Mouse (Mus musculus) v-Abl transformed pro-B cells (cell line): ENCODE measurements around the gene Ms4a6c.
"Not testable (repeated sequence)": the region's sequence is repeated elsewhere in the genome, so short reads cannot be mapped to it uniquely, and the experiment has no call there.

Experiments used
- in situ Hi-C, 2 experiments: fragments of 400-800 bp; cut with MboI; formaldehyde crosslinking; loops; one replicate each; pipeline ENCODE4 v1.15.1; 2025; ENCODE audit not compliant: unreplicated experiment in 2 of 2

Ms4a6c gene

DNA sequence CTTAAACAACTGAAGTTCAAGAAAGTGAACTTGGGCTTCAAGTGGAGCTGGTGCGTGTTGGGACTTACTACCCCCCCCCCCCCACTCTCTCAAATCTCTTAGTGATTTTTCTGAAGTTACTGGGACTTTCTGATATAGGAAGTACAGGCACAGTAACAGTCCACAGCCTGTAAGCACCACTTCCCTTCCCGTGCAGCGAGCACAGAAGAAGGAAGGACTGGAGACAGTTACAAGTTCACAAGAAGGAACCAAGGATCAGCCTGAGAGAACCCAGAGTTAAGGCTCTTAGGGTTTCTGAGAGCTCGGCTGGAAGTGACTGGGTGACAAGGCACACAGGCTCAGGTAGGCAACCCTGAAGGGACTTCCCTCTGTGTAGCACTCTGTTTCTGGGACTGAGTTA, at the start of gene Ms4a6c:
Gene Ms4a6c (plus strand): TSS at position 152 of the 400 bp plus-strand sequence.
- in situ Hi-C loops, result not testable (repeated sequence)

DNA sequence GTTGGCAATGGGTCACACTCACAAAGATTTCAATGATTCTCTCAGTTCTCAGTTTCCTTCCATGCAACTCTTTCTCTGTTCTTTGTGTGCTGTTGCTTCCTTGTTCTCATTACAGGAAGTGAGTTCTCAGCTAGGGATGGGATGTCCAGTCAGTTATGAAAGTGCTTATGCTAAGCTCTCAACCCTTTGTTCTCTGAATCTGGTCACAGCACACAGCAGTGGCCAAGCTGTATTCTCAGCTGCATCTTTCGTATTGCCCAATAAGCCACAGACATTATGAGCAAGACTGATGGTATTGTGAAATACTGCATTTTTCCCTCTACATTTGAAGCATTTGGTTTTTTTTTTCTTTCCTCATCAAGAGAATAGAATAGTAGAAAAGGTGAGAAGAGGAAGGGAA, 38.0 kb upstream of the Ms4a6c start:
- in situ Hi-C loops, result not testable (repeated sequence)

DNA sequence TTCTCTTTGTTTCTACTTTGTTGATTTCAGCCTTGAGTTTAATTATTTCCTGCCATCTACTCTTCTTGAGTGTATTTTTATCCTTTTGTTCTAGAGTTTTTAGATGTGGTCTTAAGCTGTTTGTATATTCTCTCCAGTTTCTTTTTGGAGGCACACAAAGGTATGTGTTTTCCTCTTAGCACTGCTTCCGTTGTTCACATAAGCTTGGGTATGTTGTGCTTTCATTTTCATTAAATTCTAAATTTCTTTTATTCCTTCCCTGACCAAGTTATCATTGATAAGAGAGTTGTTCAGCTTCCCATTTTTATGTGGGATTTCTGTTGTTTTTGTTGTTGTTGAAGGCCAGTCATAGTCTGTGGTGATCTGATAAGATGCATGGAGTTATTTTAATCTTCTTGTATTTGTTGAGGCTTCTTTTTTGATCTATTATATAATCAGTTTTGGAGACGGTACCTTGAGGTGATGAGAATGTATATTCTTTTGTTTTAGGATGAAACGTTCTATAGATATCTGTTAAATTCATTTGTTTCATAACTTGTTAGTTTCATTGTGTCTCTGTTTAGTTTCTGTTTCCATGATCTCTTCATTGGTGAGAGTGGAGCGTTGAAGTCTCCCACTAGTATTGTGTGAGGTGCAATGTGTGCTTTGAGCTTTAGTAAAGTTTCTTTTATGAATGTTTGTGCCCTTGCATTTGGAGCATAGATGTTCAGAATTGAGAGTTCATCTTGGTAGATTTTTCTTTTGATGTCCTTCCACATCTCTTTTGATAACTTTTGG, 33.9 kb upstream of the Ms4a6c start:
- in situ Hi-C loops, result no loop called here

DNA sequence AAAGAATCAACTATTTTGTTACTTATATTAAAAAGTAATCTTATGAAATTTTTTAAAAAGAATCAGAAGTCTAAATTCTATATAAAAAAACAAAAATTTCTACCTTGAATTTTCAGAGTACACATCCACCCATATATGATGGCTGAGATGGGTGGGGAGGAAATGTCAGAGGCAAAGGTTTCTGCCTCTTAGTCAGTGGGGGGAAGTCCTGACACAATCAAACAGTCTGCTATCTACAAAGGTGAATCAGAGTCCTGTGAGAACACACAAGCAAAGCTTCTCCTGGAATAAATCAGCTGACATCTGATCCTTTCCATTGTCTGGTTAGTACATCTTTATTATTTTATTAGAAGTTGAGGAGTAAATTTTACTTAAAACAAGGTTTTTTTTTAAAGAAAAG, 25.8 kb upstream of the Ms4a6c start, which contains the start of gene Ms4a4b:
Gene Ms4a4b (plus strand): TSS at position 216 of the 400 bp plus-strand sequence.
- in situ Hi-C loops, result no loop called here

DNA sequence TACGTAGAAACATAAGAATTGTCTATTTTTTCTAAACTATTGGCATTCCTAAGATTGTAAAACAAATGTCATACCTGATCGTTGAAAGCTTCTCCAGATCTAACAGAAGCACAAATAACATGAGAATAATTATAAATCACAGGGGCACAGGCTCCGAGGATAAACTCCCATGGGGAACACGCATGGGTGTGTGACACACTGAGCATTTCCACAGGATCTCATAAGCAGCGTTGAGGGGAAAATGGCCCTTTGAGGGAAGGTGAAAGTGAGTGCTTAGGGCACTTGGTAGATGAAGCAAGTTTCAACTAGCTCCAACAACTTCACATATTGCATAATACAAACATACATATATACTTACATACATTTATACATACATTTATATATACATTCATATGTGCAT, 25.2 kb upstream of the Ms4a6c start:
- in situ Hi-C loops, result no loop called here

DNA sequence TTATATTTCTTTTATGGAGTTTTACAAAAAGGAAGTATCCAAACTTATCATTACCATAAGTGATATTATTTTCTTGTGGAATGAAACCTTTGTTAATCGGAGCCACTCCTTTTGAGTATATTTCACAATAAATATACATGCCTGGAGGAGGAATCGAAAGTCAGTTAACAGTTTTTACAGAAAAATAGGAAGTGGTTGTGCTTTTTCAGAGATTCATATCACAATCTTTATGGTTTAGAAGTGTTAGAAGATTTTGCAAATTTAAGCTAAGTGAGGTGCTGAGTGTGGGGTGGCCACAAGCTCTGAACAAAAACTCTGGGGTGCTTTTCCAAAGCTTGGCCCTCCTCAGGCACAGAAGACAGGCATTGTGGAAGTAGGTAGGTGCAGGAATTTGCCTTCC, 21.9 kb upstream of the Ms4a6c start:
- in situ Hi-C loops, result no loop called here

DNA sequence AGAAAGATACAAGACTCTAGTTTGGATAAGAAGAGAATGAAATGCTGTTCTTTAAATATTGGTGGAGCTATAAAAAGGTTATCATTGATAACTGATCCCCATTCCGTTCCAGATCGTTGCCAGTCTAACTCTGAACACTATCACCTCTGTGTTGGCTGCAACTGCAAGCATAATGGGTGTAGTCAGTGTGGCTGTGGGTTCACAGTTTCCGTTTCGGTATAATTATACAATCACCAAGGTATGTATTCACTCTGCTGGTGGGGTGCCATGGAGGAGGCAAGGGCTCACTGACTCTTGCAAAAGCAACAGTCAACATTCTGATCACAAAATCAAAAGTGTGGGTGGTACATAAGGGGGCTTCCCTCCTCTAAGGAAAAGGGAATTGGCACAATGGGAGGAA, 10.1 kb upstream of the Ms4a6c start:
- in situ Hi-C loops, result not testable (repeated sequence)

DNA sequence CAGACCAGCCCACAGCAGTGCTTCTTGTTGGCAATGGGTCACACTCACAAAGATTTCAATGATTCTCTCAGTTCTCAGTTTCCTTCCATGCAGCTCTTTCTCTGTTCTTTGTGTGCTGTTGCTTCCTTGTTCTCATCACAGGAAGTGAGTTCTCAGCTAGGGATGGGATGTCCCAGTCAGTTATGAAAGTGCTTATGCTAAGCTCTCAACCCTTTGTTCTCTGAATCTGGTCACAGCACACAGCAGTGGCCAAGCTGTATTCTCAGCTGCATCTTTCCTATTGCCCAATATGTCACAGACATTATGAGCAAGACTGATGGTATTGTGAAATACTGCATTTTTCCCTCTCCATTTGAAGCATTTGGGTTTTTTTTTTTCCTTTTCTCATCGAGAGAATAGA, 4.4 kb upstream of the Ms4a6c start:
- in situ Hi-C loops, result not testable (repeated sequence)

DNA sequence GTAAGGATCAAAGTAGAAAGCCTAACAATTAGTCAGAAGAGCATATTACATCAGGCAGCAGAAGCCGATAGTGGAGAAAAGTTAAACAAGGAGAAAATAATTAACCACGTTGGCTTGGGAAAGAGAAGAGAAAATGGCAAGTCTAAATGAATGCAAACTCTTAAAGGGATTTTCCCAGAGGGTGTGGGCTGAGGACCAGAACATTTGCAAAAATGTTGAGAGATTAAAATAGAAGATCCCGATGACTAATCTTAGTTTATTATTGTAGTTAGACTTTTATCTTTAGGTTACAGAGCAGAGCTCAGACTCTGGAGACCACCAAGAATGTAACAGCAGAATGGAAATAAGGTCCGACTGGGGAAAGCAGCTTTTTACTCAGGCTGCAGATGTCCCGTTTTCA, 2.7 kb upstream of the Ms4a6c start:
- in situ Hi-C loops, result no loop called here

DNA sequence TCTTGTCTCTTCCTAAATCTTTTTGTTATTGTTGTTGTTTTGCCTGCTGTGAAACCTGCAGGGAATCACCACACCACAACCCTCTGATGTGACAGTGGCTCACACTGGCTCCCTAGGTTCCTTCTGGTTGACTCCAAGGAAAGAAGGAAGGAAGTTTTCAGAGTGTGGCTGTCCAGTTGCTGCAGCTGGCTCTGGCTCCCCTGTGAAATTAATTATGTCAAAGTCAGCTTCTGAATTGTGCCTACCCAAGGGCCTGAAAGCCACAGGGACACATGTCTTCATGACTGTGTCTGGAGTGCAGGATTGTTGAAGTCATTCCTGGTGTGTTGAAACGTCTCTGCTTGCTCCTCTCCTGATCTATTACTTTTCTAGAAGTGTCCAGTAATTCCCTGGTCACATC, 805 bp upstream of the Ms4a6c start:
- in situ Hi-C loops, result not testable (repeated sequence)

DNA sequence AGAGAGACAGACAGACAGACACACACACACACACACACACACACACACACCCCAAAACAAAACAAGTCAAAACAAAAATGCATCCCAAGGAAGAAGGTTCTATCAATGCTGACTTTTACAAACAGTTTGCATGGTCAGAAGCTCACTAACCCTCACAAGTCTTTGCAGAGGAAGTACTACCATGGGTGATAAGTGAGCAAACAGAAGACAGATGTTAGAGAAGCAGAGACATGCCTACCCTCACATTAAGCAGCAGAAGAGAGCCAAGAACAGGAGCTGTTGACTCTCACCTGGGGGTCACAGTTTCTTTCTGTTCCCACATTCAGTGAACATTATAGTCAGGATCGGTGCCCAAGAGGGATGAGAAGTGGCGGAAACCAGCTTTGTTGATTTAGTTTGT, 10.5 kb downstream of the Ms4a6c start:
- in situ Hi-C loops, result no loop called here

DNA sequence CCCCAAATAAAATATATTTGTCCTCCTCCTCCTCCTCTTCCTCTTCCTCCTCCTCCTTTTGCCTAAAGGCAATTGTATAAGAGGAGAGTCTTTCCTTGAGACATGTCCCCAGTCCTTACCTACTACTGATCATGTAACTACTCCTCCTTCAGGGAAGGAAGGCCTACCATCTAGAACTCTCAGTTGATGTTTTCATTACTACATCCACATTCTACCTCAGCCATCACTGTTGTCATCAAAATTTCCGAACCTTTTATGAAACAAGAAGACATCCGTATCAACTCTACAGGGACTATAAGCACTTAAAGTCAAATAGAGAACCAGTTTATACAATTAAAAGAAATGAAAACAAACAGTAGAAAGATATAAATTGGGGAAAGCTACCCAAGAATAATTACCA, 13.5 kb downstream of the Ms4a6c start:
- in situ Hi-C loops, result no loop called here

DNA sequence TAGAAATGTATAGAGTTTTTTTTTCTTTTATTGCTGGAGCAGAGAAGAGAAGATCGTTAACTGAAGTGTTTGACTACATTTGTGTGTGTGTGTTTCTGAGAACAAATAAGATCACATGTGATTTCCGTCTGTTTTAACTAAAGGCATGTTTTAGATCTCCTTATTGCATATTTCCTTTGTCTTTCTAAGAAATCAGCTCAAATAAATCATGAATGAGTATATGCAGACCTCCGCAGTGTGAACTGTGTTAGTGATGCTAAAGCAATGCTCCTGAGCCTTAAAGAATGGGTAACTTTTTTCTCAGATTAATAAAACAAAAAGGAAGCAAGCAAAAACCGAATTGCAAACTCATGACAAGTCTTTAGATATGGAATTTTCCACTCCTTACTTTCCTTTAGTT, 14.8 kb downstream of the Ms4a6c start:
- in situ Hi-C loops, result no loop called here

DNA sequence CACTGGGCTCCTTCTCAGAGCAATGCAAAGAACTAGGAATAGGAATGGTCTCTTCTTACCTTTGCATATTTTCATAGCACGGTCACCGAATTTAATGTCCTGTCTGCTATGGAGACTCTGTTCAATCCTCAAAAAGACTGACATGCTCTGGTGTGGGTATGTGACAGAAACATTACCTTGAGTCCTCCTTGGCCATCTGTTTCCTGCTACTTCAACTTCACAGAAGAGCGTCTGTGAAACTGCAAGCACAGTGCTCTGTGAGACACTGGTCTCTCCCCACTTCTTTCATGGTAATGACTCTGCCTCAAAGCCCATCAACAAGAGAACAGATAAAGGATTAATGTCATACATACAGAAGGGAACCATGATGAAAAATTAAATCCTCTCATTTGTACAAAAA, 15.2 kb downstream of the Ms4a6c start:
- in situ Hi-C loops, result no loop called here

DNA sequence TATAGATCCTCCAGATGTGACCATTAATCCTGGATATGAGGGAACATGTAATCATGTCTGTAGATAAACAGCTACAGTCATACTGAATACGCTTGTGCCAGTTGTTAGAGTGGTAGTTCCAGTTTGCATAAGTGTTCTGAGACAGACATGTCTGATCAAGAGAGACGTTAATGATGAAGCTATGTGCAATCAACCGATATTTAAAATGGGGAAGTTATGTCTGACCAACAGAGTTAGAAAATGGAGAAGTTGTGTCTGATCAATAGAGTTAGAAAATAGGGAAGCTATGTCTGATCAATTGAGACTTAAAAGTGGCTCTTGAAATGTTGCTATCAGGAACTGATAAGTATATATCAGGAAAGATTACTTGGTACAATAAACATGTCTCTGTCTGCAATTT, 16.1 kb downstream of the Ms4a6c start:
- in situ Hi-C loops, result no loop called here

DNA sequence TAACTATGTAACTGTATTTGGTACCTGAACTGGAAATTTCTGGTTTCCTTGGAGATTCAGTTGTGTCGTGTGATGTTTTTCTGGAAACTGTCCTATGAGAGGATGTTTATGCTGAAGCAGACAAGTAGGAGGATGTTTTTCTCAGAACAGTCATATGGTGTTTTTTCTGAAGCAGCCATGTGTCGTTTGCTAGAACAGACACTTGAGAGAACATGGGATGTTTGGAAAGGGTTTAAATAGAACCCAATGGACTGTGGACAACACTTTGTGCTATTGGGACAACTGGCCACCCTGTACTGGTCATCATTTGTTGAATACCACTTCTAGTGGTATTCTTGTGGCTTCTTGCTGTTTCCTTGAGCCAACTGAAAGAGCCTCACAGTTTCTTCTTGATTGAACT, 16.6 kb downstream of the Ms4a6c start, which contains the start of gene Gm8369:
Gene Gm8369 (plus strand): TSS at position 193 of the 400 bp plus-strand sequence.
- in situ Hi-C loops, result no loop called here

DNA sequence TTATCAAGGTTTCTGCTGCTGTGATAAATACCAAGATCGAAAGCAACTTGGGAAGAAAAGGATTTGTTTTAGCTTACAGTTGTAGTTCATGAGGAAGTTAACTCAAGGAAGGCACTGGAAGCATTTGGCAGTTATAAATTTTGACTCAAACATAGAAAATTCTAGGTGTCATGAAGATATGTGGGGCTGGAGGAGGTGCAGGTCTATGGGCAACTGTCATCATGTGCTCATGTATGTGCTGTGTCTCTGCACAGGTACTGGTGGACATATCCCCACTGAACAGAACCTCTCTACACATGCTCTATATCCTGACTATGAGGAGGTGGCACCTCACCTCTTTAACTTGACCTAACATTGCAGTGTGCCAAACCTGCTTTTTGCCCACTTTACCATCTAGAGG, 17.4 kb downstream of the Ms4a6c start:
- in situ Hi-C loops, result no loop called here

DNA sequence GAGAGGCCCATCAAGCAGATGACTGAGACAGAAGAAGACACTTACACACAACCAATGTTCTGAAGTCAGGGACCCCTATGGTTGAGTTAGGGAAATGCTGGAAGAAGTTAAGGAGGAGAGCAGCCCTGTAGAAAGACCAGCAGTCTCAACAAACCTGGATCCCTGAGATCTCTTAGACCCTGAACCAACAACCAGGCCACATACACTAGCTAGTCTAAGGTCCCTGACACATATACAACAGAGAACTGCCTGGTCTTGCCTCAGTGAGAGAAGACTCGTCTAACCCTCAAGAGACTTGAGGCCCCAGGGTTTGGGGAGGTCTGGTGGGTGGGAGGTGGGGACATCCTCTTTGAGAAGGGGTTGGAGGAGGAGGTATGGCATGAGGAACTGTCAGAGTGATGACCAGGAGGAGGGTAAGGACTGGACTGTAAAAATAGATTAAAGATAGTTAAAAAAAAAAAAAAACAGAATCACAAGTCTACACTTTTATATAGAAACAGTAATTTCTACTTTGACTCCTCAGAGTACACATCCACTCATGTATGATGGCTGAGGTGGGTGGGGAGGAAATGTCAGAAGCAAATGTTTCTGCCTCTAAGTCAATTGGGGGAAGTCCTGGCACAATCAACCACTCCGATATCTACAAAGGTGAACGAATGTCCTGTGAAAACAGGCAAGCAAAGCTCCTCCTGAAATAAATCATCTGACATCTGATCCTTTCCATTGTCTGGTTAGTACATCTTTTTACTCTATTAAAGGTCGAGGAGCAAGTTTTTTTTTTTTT, 22.4 kb downstream of the Ms4a6c start:
- in situ Hi-C loops, result no loop called here

DNA sequence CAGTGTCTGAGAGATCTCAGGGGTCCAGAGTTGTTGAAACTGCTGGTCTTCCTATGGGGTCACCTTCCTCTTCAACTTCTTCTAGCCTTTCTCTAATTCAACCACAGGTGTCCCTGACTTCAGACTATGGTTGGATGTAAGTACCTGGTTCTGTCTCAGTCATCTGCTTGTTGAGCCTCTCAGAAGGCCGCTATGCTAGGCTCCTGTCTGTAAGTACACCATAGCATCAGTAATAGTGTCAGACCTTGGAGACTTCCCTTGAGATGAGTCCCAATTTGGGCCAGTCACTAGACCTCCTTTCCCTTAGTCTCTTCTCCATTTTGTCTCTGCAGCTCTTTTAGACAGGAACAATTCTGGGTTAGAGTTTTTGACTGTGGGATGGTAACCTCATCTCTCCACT, 23.5 kb downstream of the Ms4a6c start:
- in situ Hi-C loops, result no loop called here

DNA sequence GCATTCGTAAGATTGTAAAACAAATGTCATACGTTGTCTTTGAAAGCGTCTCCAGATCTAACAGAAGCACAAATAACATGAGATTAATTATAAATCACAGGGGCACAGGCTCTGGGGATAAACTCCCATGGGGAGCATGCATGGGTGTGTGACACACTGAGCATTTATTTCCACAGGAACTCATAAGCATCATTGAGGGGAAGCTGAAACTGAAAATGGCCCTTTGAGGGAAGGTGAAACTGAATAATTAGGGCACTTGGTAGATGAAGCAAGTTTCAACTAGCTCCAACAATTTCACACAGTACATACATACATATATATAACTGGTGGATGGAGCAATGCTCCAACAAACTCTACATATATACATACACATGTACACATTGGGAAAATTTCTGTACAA, 25.4 kb downstream of the Ms4a6c start:
- in situ Hi-C loops, result no loop called here

DNA sequence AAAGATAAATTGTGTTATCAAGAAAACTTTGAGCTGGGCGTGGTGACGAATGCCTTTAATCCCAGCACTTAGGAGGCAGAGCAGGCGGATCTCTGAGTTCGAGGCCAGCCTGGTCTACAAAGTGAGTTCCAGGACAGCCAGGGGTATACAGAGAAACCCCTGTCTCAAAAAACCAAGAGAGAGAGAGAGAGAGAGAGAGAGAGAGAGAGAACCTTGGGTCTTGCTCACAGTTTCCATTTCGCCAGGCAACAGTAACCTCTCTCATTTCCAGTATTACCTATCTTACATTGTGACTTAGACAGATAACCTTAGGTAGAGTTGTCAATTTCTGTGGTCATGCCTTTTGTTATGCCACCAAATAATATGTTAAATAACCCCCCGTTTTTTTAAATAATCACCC, 27.2 kb downstream of the Ms4a6c start:
- in situ Hi-C loops, result no loop called here

DNA sequence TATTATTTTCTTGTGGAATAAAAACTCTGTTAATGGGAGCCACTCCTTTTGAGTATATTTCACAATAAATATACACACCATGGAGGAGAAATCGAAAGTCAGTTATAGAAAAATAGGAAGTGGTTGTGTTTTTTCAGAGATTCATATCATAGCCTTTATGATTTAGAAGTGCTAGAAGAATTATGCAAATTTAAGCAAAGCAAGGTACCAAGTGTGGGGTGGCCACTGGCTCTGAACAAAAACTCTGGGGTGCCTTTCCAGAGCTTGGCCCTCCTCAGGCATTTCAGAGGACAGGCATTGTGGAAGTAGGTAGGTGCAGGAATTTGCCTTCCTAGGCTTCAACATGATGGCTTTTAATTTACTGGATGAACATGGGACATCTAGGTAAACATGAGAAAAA, 28.1 kb downstream of the Ms4a6c start:
- in situ Hi-C loops, result not testable (repeated sequence)
